Mouse (Mus musculus) lung, adult 2 months (tissue): ENCODE data around the gene Myb.

Experiments
- CTCF ChIP-seq: fragments of 200-500 bp; IDR thresholded peaks from 2 replicates; pipeline ENCODE4 v1.5.1; 2011; ENCODE audit warnings: mild to moderate bottlenecking, low read length, control low read depth; ENCODE audit not compliant: insufficient read depth
- POLR2A ChIP-seq: fragments of 200-500 bp; IDR thresholded peaks from 2 replicates; pipeline ENCODE4 v1.6.1; 2011; ENCODE audit warnings: low read depth, mild to moderate bottlenecking, control low read depth, low read length, borderline replicate concordance; ENCODE audit errors: extremely low read depth

- TF ChIP-seq CTCF (no peak), POLR2A (no peak)
These were observed 77.3 kb downstream of the Myb start for GRCm38 (mm10) chr10:21083391-21083918.
